Mouse (Mus musculus) intestine, embryonic 14.5 days (tissue): ENCODE data around the gene Nlgn1. TPM values are rescaled to one million over a fixed set of nuclear protein-coding genes. Genes with fewer than 3 reads are reported as not detected.

Experiments used
- ATAC-seq: fragments of 200-750 bp; cut with Nextera tagmentation; replicated peaks from 2 replicates; pipeline ENCODE4 v1.8.0; 2017; ENCODE audit warnings: low read depth, moderate number of reproducible peaks, moderate TSS enrichment, moderate library complexity; ENCODE audit not compliant: low FRiP score, low TSS enrichment
- DNase-seq: peaks from one replicate; pipeline ENCODE4 v3.0.0-alpha.2; 2018; ENCODE audit warnings: low spot score
- H3K27ac ChIP-seq: fragments of 300-500 bp; sonication (generic); 2 replicates; pipeline ENCODE4 v1.5.1; 2014; ENCODE audit warnings: low read depth, mild to moderate bottlenecking, control low read depth
- H3K27me3 ChIP-seq: fragments of 300-500 bp; sonication (generic); replicated peaks from 2 replicates; pipeline ENCODE4 v1.6.1; 2014; ENCODE audit warnings: low read length, control low read depth; ENCODE audit not compliant: control insufficient read depth, insufficient read depth
- H3K36me3 ChIP-seq: fragments of 300-500 bp; sonication (generic); 2 replicates; pipeline ENCODE4 v1.6.1; 2014; ENCODE audit warnings: low read length, control low read depth; ENCODE audit not compliant: control insufficient read depth, insufficient read depth
- H3K4me1 ChIP-seq: fragments of 300-500 bp; sonication (generic); replicated peaks from 2 replicates; pipeline ENCODE4 v1.6.1; 2014; ENCODE audit warnings: low read length, control low read depth, mixed read lengths; ENCODE audit not compliant: control insufficient read depth, insufficient read depth
- H3K4me2 ChIP-seq: fragments of 300-500 bp; sonication (generic); 2 replicates; pipeline ENCODE4 v1.6.1; 2014; ENCODE audit warnings: low read length
- H3K4me3 ChIP-seq: fragments of 300-500 bp; sonication (generic); 2 replicates; pipeline ENCODE4 v1.5.1; 2014; ENCODE audit warnings: low read depth, low read length, control low read depth, mixed read lengths
- H3K9ac ChIP-seq: fragments of 300-500 bp; sonication (generic); 2 replicates; pipeline ENCODE4 v1.6.1; 2014; ENCODE audit warnings: mild to moderate bottlenecking, low read length
- H3K9me3 ChIP-seq: fragments of 300-500 bp; sonication (generic); 2 replicates; pipeline ENCODE4 v1.6.1; 2016; ENCODE audit warnings: low read length, control low read depth; ENCODE audit not compliant: control insufficient read depth
- WGBS: fragments of 180-500 bp; shearing (Covaris S2); extraction: QIAGEN DNeasy Blood & Tissue Kit; methylation state at CpG from one replicate; pipeline ENCODE4 v1.1.7; 2014; 5-methylcytosine and 5-hydroxymethylcytosine counted together
- polyA plus RNA-seq: library from polyadenylated mRNA; unstranded; fragments of >200 nt; fragmentation: Nextera tagmentation; extraction: Ambion mirVana; gene quantifications from 2 replicates; pipeline ENCODE4 v1.2.1, GENCODE M21; 2014

Nlgn1 gene
- polyA plus RNA-seq, 1 experiment from 2014 or later = 2.7 TPM

- Histone ChIP-seq H3K27me3 (no peaks in the 10 kb centered on the region), H3K9ac (no peak overlapping the region), H3K4me2 (no peak overlapping the region), H3K4me3 (no peak overlapping the region), H3K4me1 (no peaks in the 10 kb centered on the region), H3K9me3 (no peaks in the 10 kb centered on the region), H3K36me3 (no peaks in the 10 kb centered on the region), H3K27ac (no peak overlapping the region)
- DNase-seq (no peak), ATAC-seq (no peak)
- 79% methylated on average over 6 of the region's 6 CpGs for WGBS
Observed at GRCm38 (mm10) chr3:25775437-25775836, 556.8 kb downstream of the Nlgn1 start.

- no peak for DNase-seq
- no peak overlapping the region for H3K4me3 ChIP-seq
- 63% methylated on average over 4 of the region's 4 CpGs for WGBS
- no peak overlapping the region for H3K4me2 ChIP-seq
- H3K27ac ChIP-seq = no peak overlapping the region
- H3K36me3 ChIP-seq = no peaks in the 10 kb centered on the region
- H3K4me1 ChIP-seq = no peaks in the 10 kb centered on the region
- ATAC-seq = no peak
- no peaks in the 10 kb centered on the region for H3K9me3 ChIP-seq
- H3K9ac ChIP-seq = no peak overlapping the region
- H3K27me3 ChIP-seq = no peaks in the 10 kb centered on the region
Observed at GRCm38 (mm10) chr3:25773908-25774307, 558.4 kb downstream of the Nlgn1 start.

- no peak for ATAC-seq
Observed at GRCm38 (mm10) chr3:25773467-25773866, 558.8 kb downstream of the Nlgn1 start.

GRCm38 (mm10) chr3:25763689-25764088, 568.6 kb downstream of the Nlgn1 start:
- no peak for ATAC-seq
- H3K27ac ChIP-seq = no peak overlapping the region
- H3K4me2 ChIP-seq = no peak overlapping the region

More at GRCm38 (mm10) chr3:25773467-25773866, 558.8 kb downstream of the Nlgn1 start:
- H3K9me3 ChIP-seq = no peaks in the 10 kb centered on the region
- no peak overlapping the region for H3K4me3 ChIP-seq
- H3K4me1 ChIP-seq = no peaks in the 10 kb centered on the region
- no peaks in the 10 kb centered on the region for H3K27me3 ChIP-seq
- H3K9ac ChIP-seq = no peak overlapping the region
- no peak overlapping the region for H3K4me2 ChIP-seq
- no peaks in the 10 kb centered on the region for H3K36me3 ChIP-seq
- no peak for DNase-seq
- H3K27ac ChIP-seq = no peak overlapping the region

GRCm38 (mm10) chr3:25757813-25758212, 574.4 kb downstream of the Nlgn1 start:
- no peaks in the 10 kb centered on the region for H3K9me3 ChIP-seq
- 94% methylated on average over 2 of the region's 2 CpGs for WGBS
- no peak for ATAC-seq

More at GRCm38 (mm10) chr3:25763689-25764088, 568.6 kb downstream of the Nlgn1 start:
- Histone ChIP-seq H3K36me3 (no peaks in the 10 kb centered on the region), H3K27me3 (no peaks in the 10 kb centered on the region), H3K4me1 (no peaks in the 10 kb centered on the region), H3K9me3 (no peaks in the 10 kb centered on the region), H3K4me3 (no peak overlapping the region), H3K9ac (no peak overlapping the region)
- DNase-seq = no peak
- 85% methylated on average over 4 of the region's 4 CpGs for WGBS

GRCm38 (mm10) chr3:25724111-25724510, 608.1 kb downstream of the Nlgn1 start:
- H3K27ac ChIP-seq = no peak overlapping the region
- WGBS = 51% methylated on average over 1 of the region's 1 CpGs
- H3K9me3 ChIP-seq = no peaks in the 10 kb centered on the region
- H3K4me3 ChIP-seq = no peak overlapping the region
- H3K4me2 ChIP-seq = no peak overlapping the region
- no peak overlapping the region for H3K9ac ChIP-seq
- H3K36me3 ChIP-seq = no peaks in the 10 kb centered on the region
- DNase-seq (no peak), ATAC-seq (no peak)
- H3K4me1 ChIP-seq = no peaks in the 10 kb centered on the region
- H3K27me3 ChIP-seq = no peaks in the 10 kb centered on the region

More at GRCm38 (mm10) chr3:25757813-25758212, 574.4 kb downstream of the Nlgn1 start:
- Histone ChIP-seq H3K27ac (no peak overlapping the region), H3K4me2 (no peak overlapping the region), H3K4me3 (no peak overlapping the region), H3K4me1 (no peaks in the 10 kb centered on the region), H3K36me3 (no peaks in the 10 kb centered on the region), H3K27me3 (no peaks in the 10 kb centered on the region), H3K9ac (no peak overlapping the region)
- DNase-seq = no peak

- Histone ChIP-seq H3K27ac (no peak overlapping the region), H3K36me3 (no peaks in the 10 kb centered on the region), H3K9ac (no peak overlapping the region), H3K27me3 (no peaks in the 10 kb centered on the region), H3K4me2 (no peak overlapping the region), H3K4me1 (no peaks in the 10 kb centered on the region), H3K4me3 (no peak overlapping the region), H3K9me3 (no peaks in the 10 kb centered on the region)
- ATAC-seq = no peak
- 85% methylated on average over 5 of the region's 5 CpGs for WGBS
- DNase-seq = no peak
Observed at GRCm38 (mm10) chr3:25721464-25721863, 610.8 kb downstream of the Nlgn1 start.

- Histone ChIP-seq H3K27ac (no peak overlapping the region), H3K9me3 (no peaks in the 10 kb centered on the region), H3K36me3 (no peaks in the 10 kb centered on the region), H3K27me3 (no peaks in the 10 kb centered on the region), H3K4me2 (no peak overlapping the region), H3K9ac (no peak overlapping the region), H3K4me1 (no peaks in the 10 kb centered on the region), H3K4me3 (no peak overlapping the region)
- DNase-seq (no peak), ATAC-seq (no peak)
- 43% methylated on average over 2 of the region's 2 CpGs for WGBS
Observed at GRCm38 (mm10) chr3:25707380-25707779, 624.9 kb downstream of the Nlgn1 start.

GRCm38 (mm10) chr3:25697231-25697630, 635.0 kb downstream of the Nlgn1 start:
- ATAC-seq (no peak), DNase-seq (no peak)
- Histone ChIP-seq H3K9ac (no peak overlapping the region), H3K4me2 (no peak overlapping the region), H3K4me1 (no peaks in the 10 kb centered on the region), H3K36me3 (no peaks in the 10 kb centered on the region), H3K27me3 (no peaks in the 10 kb centered on the region), H3K4me3 (no peak overlapping the region), H3K27ac (no peak overlapping the region), H3K9me3 (no peaks in the 10 kb centered on the region)
- WGBS = 81% methylated on average over 1 of the region's 1 CpGs
